Mouse (Mus musculus): Measurements from ENCODE around the gene Ciapin1. TPM values are rescaled to one million over a fixed set of nuclear protein-coding genes. Genes with fewer than 3 reads are reported as not detected.
"Not testable (repeated sequence)": the region's sequence is repeated elsewhere in the genome, so short reads cannot be mapped to it uniquely, and the experiment has no call there.

Ciapin1 gene
- total RNA-seq, 1 experiment = 134 TPM

DNA sequence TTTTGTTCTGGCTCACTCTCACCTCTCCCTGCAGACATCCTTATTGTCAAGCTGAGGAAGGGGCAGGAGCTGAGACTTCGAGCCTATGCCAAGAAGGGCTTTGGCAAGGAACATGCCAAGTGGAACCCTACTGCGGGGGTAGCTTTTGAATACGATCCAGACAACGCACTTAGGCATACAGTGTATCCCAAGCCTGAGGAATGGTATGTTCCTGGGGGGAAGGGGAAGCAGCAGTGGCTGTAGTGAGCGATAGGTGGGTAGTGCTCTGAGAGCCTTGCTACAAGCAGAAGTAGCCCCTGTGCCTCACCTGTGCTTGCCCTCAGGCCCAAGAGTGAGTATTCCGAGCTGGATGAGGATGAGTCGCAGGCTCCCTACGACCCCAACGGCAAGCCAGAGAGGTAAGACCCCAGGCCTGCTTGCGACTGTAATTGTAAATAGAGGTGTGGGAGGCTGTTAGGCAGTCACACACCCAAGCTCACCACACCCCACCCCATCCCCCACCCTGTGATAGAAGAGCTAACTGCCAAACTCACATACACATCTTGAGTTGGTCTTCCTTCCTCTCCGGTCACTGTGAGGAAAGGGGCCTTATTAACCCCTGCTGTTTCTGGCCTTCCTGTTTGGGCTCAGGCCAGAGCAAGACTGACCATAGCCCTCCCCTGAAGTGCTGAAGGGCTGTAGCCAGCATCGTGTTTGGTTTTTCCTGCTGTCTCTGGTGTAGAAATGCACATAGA lies 24.5 kb upstream of the Ciapin1 start:
- Histone ChIP-seq H3K9ac (ENCODE audit: insufficient read depth, low read depth, low read length, poor library complexity, severe bottlenecking) (no peak overlapping the region), H3K27ac (ENCODE audit: insufficient read depth, low read depth, low read length, poor library complexity, severe bottlenecking) (no peak overlapping the region), H3K4me3 (ENCODE audit: insufficient read depth in 1 of 2, low read depth in 1 of 2, low read length in 2 of 2, poor library complexity in 1 of 2, severe bottlenecking in 1 of 2) (no peak overlapping the region), H3K9me3 (ENCODE audit: control insufficient read depth, insufficient read depth, low read depth, low read length) (no peaks in the 10 kb centered on the region), H3K36me3 (ENCODE audit: control insufficient read depth, insufficient read depth, low read length, poor library complexity, severe bottlenecking) (peaks cover 53% of the 10 kb centered on the region), H3K4me1 (ENCODE audit: control insufficient read depth in 2 of 2, insufficient read depth in 2 of 2, low read length in 2 of 2, poor library complexity in 1 of 2) (peaks cover 0 to 20% of the 10 kb centered on the region in 2 experiments; a peak in 2 of 4 replicates)
- no peak for DNase-seq (ENCODE audit: low read depth, low spot score)
- TF ChIP-seq CHD2 (IDR thresholded peaks at IDR 0.05; ENCODE audit: low read depth, low read length) (no peak), ZC3H11A (IDR thresholded peaks at IDR 0.05; ENCODE audit: borderline replicate concordance, low read depth, low read length) (no peak), MAFK (IDR thresholded peaks at IDR 0.05; ENCODE audit: insufficient read depth, low read depth, low read length) (no peak), ZNF384 (IDR thresholded peaks at IDR 0.05; ENCODE audit: low read depth, low read length) (no peak), HCFC1 (IDR thresholded peaks at IDR 0.05; ENCODE audit: borderline replicate concordance, insufficient read depth, low read length) (no peak)
- in situ Hi-C loops (cut with MboI; ENCODE audit: low sequenced_read_pairs in 2 of 2, unreplicated experiment in 2 of 2) = no loop called here

DNA sequence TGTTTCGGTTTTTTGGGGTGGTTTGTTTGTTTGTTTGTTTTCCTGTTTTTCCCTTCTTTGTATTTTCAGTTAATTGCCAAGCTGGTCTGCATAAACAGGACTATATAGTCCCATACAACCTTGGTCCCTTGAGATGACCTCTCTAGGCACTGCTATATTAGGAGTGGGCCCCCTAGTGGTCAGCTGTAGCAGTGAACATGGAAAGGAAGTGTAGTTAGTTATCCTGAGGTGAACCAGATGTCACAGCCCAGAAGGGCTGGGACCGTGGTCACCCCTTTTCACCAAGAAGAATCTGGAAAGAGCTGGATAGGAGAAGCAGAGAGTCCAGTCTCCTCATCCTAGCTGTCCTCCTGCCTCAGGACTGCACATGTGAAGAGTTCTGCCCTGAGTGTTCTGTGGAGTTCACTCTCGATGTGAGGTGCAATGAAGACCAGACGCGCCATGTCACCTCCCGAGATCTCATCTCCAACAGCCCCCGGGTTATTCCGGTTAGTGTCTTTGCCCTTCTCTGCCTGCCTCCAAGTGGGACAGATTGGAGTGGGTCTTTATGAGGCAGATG lies 23.3 kb upstream of the Ciapin1 start:
- H3K4me1 ChIP-seq (ENCODE audit: control insufficient read depth in 2 of 2, insufficient read depth in 2 of 2, low read length in 2 of 2, poor library complexity in 1 of 2) = peaks cover 0 to 20% of the 10 kb centered on the region in 2 experiments; a peak in 2 of 4 replicates
- no peak overlapping the region for H3K4me3 ChIP-seq (ENCODE audit: insufficient read depth in 1 of 2, low read depth in 1 of 2, low read length in 2 of 2, poor library complexity in 1 of 2, severe bottlenecking in 1 of 2)
- in situ Hi-C loops (cut with MboI; ENCODE audit: low sequenced_read_pairs in 2 of 2, unreplicated experiment in 2 of 2) = no loop called here
- no peak for TF ChIP-seq ZC3H11A (IDR thresholded peaks at IDR 0.05; ENCODE audit: borderline replicate concordance, low read depth, low read length)
- TF ChIP-seq CHD2 (IDR thresholded peaks at IDR 0.05; ENCODE audit: low read depth, low read length) = no peak
- TF ChIP-seq MAFK (IDR thresholded peaks at IDR 0.05; ENCODE audit: insufficient read depth, low read depth, low read length) = no peak
- TF ChIP-seq HCFC1 (IDR thresholded peaks at IDR 0.05; ENCODE audit: borderline replicate concordance, insufficient read depth, low read length) = no peak
- no peak for TF ChIP-seq ZNF384 (IDR thresholded peaks at IDR 0.05; ENCODE audit: low read depth, low read length)
- no peaks in the 10 kb centered on the region for H3K9me3 ChIP-seq (ENCODE audit: control insufficient read depth, insufficient read depth, low read depth, low read length)
- DNase-seq (ENCODE audit: low read depth, low spot score) = peak; percentile 50
- H3K9ac ChIP-seq (ENCODE audit: insufficient read depth, low read depth, low read length, poor library complexity, severe bottlenecking) = no peak overlapping the region
- no peak overlapping the region for H3K27ac ChIP-seq (ENCODE audit: insufficient read depth, low read depth, low read length, poor library complexity, severe bottlenecking)
- H3K36me3 ChIP-seq (ENCODE audit: control insufficient read depth, insufficient read depth, low read length, poor library complexity, severe bottlenecking) = peaks cover 48% of the 10 kb centered on the region

DNA sequence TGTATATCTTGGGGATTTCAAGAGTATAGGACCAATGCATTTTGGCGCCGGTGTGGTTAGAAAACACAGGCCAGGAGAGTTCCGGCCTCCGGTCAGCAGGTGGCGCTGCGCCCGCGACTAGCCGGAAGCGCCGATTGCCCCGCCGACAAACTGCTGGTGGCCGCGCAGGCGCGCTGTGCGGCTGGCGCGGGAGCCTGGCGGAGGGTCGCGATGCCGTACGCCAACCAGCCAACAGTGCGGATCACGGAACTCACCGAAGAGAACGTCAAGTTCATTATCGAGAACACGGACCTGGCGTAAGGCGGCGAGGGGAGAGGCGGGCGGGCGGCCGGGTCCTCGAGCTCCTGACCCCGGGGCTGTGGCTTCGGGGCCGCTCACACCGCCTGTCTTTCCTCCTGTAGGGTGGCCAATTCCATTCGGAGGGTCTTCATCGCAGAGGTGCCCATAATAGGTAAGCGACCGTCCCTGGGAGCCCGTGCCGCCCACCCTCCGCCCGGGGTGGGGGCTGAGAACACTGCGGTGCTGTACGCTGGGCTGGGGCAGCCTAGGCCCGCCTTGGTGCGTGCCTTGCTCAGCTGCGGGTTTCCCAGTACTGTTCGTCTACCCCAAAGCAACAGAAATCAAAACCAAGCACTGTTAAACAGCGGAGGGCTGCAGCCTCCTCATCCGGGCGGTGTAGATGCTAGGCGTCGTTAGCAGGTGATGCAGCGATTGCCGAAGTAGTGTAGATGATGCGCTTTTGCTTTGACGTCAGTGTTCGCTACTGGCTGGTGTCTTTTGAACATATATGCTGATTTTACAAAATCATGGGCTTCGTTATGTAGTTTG lies 19.4 kb upstream of the Ciapin1 start, which contains the start of gene Polr2c:
Gene Polr2c (plus strand): TSS at position 105 of the 828 bp plus-strand sequence.
- DNase-seq (ENCODE audit: low read depth, low spot score) = peak; percentile 63
- no peaks in the 10 kb centered on the region for H3K9me3 ChIP-seq (ENCODE audit: control insufficient read depth, insufficient read depth, low read depth, low read length)
- H3K4me1 ChIP-seq (ENCODE audit: control insufficient read depth in 2 of 2, insufficient read depth in 2 of 2, low read length in 2 of 2, poor library complexity in 1 of 2) = peaks cover 0 to 10% of the 10 kb centered on the region in 2 experiments; a peak in 2 of 4 replicates
- peaks cover 30% of the 10 kb centered on the region for H3K36me3 ChIP-seq (ENCODE audit: control insufficient read depth, insufficient read depth, low read length, poor library complexity, severe bottlenecking)
- TF ChIP-seq MAFK (IDR thresholded peaks at IDR 0.05; ENCODE audit: insufficient read depth, low read depth, low read length) (0 out of 2 replicates have a peak, but pooled peaks have one; percentile 22), HCFC1 (IDR thresholded peaks at IDR 0.05; ENCODE audit: borderline replicate concordance, insufficient read depth, low read length) (peak; percentile 75), ZNF384 (IDR thresholded peaks at IDR 0.05; ENCODE audit: low read depth, low read length) (no peak)
- H3K9ac ChIP-seq (ENCODE audit: insufficient read depth, low read depth, low read length, poor library complexity, severe bottlenecking) = peak within 1 kb of the TSS; percentile 96
- peak within 1 kb of the TSS; percentile 89 to 95 for H3K4me3 ChIP-seq (ENCODE audit: insufficient read depth in 1 of 2, low read depth in 1 of 2, low read length in 2 of 2, poor library complexity in 1 of 2, severe bottlenecking in 1 of 2)
- in situ Hi-C loops (cut with MboI; ENCODE audit: low sequenced_read_pairs in 2 of 2, unreplicated experiment in 2 of 2) = no loop called here
- H3K27ac ChIP-seq (ENCODE audit: insufficient read depth, low read depth, low read length, poor library complexity, severe bottlenecking) = no peak within 1 kb of the TSS

DNA sequence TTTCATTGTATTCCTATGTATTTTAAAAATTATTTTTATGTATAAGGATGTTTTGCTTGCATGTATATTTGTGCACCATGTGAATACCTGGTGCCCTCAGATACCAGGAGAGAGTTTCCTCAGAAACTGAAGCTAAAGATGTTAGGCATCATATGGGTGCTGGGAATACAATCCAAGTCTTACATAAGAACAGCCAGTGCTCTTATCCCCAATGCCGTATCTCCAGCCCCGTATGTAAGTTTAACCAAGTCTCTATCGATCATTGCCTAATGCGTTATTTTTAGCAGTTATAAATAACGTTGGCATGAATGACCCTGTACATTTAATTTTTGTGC lies 18.8 kb upstream of the Ciapin1 start:
- Histone ChIP-seq H3K9ac (ENCODE audit: insufficient read depth, low read depth, low read length, poor library complexity, severe bottlenecking) (no peak overlapping the region; the same call in 1 of the 2 replicates), H3K4me3 (ENCODE audit: insufficient read depth in 1 of 2, low read depth in 1 of 2, low read length in 2 of 2, poor library complexity in 1 of 2, severe bottlenecking in 1 of 2) (peak overlapping the region in 1 of 2 experiments; percentile 57; a peak in 2 of 4 replicates), H3K4me1 (ENCODE audit: control insufficient read depth in 2 of 2, insufficient read depth in 2 of 2, low read length in 2 of 2, poor library complexity in 1 of 2) (peaks cover 0 to 8% of the 10 kb centered on the region in 2 experiments; a peak in 2 of 4 replicates), H3K9me3 (ENCODE audit: control insufficient read depth, insufficient read depth, low read depth, low read length) (no peaks in the 10 kb centered on the region), H3K36me3 (ENCODE audit: control insufficient read depth, insufficient read depth, low read length, poor library complexity, severe bottlenecking) (peaks cover 27% of the 10 kb centered on the region), H3K27ac (ENCODE audit: insufficient read depth, low read depth, low read length, poor library complexity, severe bottlenecking) (no peak overlapping the region)
- in situ Hi-C loops (cut with MboI; ENCODE audit: low sequenced_read_pairs in 2 of 2, unreplicated experiment in 2 of 2) = no loop called here
- DNase-seq (ENCODE audit: low read depth, low spot score) = no peak
- no peak for TF ChIP-seq MAFK (IDR thresholded peaks at IDR 0.05; ENCODE audit: insufficient read depth, low read depth, low read length)
- no peak for TF ChIP-seq ZNF384 (IDR thresholded peaks at IDR 0.05; ENCODE audit: low read depth, low read length)
- TF ChIP-seq HCFC1 (IDR thresholded peaks at IDR 0.05; ENCODE audit: borderline replicate concordance, insufficient read depth, low read length) = no peak
- no peak for TF ChIP-seq CHD2 (IDR thresholded peaks at IDR 0.05; ENCODE audit: low read depth, low read length)
- TF ChIP-seq ZC3H11A (IDR thresholded peaks at IDR 0.05; ENCODE audit: borderline replicate concordance, low read depth, low read length) = no peak

DNA sequence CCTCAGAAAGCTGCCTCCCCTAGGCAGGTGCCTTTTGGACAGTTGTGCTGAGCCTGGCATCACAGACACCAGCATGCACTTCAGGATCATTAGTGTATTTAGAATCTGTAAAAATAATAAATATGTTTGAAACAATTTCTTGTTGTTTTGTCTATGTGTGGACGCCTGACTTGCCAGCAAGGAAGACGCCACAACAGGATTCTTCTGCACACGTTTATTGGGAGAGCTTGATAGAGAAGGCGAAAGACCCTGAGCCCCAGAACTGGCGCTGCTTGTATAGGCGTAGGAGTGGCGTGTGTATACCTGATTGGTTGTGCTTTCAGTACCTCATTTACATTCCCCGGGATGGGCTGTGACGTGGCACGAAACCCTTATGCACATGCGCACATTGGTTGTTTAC lies 16.6 kb upstream of the Ciapin1 start:
- H3K4me1 ChIP-seq (ENCODE audit: control insufficient read depth in 2 of 2, insufficient read depth in 2 of 2, low read length in 2 of 2, poor library complexity in 1 of 2); H3K4me3 ChIP-seq (ENCODE audit: insufficient read depth in 1 of 2, low read depth in 1 of 2, low read length in 2 of 2, poor library complexity in 1 of 2, severe bottlenecking in 1 of 2); H3K27ac ChIP-seq (ENCODE audit: insufficient read depth, low read depth, low read length, poor library complexity, severe bottlenecking); in situ Hi-C loops (cut with MboI; ENCODE audit: low sequenced_read_pairs in 2 of 2, unreplicated experiment in 2 of 2); DNase-seq (ENCODE audit: low read depth, low spot score); H3K9ac ChIP-seq (ENCODE audit: insufficient read depth, low read depth, low read length, poor library complexity, severe bottlenecking); H3K9me3 ChIP-seq (ENCODE audit: control insufficient read depth, insufficient read depth, low read depth, low read length): not testable (repeated sequence)
- H3K36me3 ChIP-seq (ENCODE audit: control insufficient read depth, insufficient read depth, low read length, poor library complexity, severe bottlenecking) = peaks cover 27% of the 10 kb centered on the region
